Mouse (Mus musculus) neural tube, embryonic 13.5 days (tissue): ENCODE results near the gene Emc3. TPM values are rescaled to one million over a fixed set of nuclear protein-coding genes. Genes with fewer than 3 reads are reported as not detected.

Experiments used
- ATAC-seq: fragments of 200-750 bp; cut with Nextera tagmentation; 2 replicates; pipeline ENCODE4 v1.8.0; 2017; ENCODE audit warnings: low read depth, mild to moderate bottlenecking, moderate TSS enrichment, moderate library complexity
- H3K27ac ChIP-seq: fragments of 300-500 bp; sonication (generic); replicated peaks from 2 replicates; pipeline ENCODE4 v1.5.1; 2015; ENCODE audit warnings: moderate library complexity, mild to moderate bottlenecking, inconsistent platforms
- H3K27me3 ChIP-seq: fragments of 300-500 bp; sonication (generic); 2 replicates; pipeline ENCODE4 v1.6.1; 2015; ENCODE audit warnings: mild to moderate bottlenecking, inconsistent platforms
- H3K36me3 ChIP-seq: fragments of 300-500 bp; sonication (generic); 2 replicates; pipeline ENCODE4 v1.6.1; 2015; ENCODE audit warnings: mild to moderate bottlenecking, inconsistent platforms
- H3K4me1 ChIP-seq: fragments of 300-500 bp; sonication (generic); replicated peaks from 2 replicates; pipeline ENCODE4 v1.6.1; 2015; ENCODE audit warnings: inconsistent platforms
- H3K4me2 ChIP-seq: fragments of 300-500 bp; sonication (generic); 2 replicates; pipeline ENCODE4 v1.6.1; 2015; ENCODE audit warnings: inconsistent platforms, mild to moderate bottlenecking, moderate library complexity
- H3K4me3 ChIP-seq: fragments of 300-500 bp; sonication (generic); 2 replicates; pipeline ENCODE4 v1.5.1; 2015; ENCODE audit warnings: mild to moderate bottlenecking, inconsistent platforms
- H3K9ac ChIP-seq: fragments of 300-500 bp; sonication (generic); 2 replicates; pipeline ENCODE4 v1.6.1; 2015; ENCODE audit warnings: moderate library complexity, mild to moderate bottlenecking, inconsistent platforms
- H3K9me3 ChIP-seq: fragments of 300-500 bp; sonication (generic); 2 replicates; pipeline ENCODE4 v1.6.1; 2016; ENCODE audit warnings: inconsistent platforms
- WGBS: fragments of 180-500 bp; shearing (Covaris S2); methylation state at CpG from one replicate; pipeline ENCODE4 v1.1.7; 2015; 5-methylcytosine and 5-hydroxymethylcytosine counted together
- polyA plus RNA-seq: library from polyadenylated mRNA; unstranded; fragments of >200 nt; fragmentation: Nextera tagmentation; extraction: Ambion mirVana; gene quantifications from 2 replicates; pipeline ENCODE4 v1.2.1, GENCODE M21; 2015

Emc3 gene
- polyA plus RNA-seq, 1 experiment from 2014 or later, result 108 TPM

- ATAC-seq, result no peak
- no peak overlapping the region for H3K4me3 ChIP-seq
- H3K27ac ChIP-seq, result no peak overlapping the region
- no peak overlapping the region for H3K4me2 ChIP-seq
- H3K36me3 ChIP-seq, result peaks cover 75% of the 10 kb centered on the region
- WGBS, result 98% methylated on average over 3 of the region's 3 CpGs
- H3K9ac ChIP-seq, result no peak overlapping the region
- no peaks in the 10 kb centered on the region for H3K9me3 ChIP-seq
- H3K27me3 ChIP-seq, result no peaks in the 10 kb centered on the region
- no peaks in the 10 kb centered on the region for H3K4me1 ChIP-seq
These were observed 16.9 kb downstream of the Emc3 start for GRCm38 (mm10) chr6:113514600-113514999.

- ATAC-seq, result no peak
- Histone ChIP-seq H3K36me3 (peaks cover 69% of the 10 kb centered on the region), H3K27ac (no peak overlapping the region), H3K4me1 (no peaks in the 10 kb centered on the region), H3K4me2 (no peak overlapping the region), H3K4me3 (no peak overlapping the region), H3K27me3 (no peaks in the 10 kb centered on the region), H3K9me3 (no peaks in the 10 kb centered on the region), H3K9ac (no peak overlapping the region)
- 86% methylated on average over 6 of the region's 6 CpGs for WGBS
These were observed 17.5 kb downstream of the Emc3 start for GRCm38 (mm10) chr6:113513944-113514343.

- ATAC-seq, result no peak
- 52% methylated on average over 5 of the region's 5 CpGs for WGBS
- Histone ChIP-seq H3K4me1 (no peaks in the 10 kb centered on the region), H3K36me3 (peaks cover 18% of the 10 kb centered on the region), H3K9ac (no peak overlapping the region), H3K27ac (no peak overlapping the region), H3K27me3 (no peaks in the 10 kb centered on the region), H3K4me2 (no peak overlapping the region), H3K4me3 (no peak overlapping the region), H3K9me3 (no peaks in the 10 kb centered on the region)
These were observed 22.5 kb downstream of the Emc3 start for GRCm38 (mm10) chr6:113508947-113509280.

- Histone ChIP-seq H3K4me2 (no peak overlapping the region), H3K4me1 (no peaks in the 10 kb centered on the region), H3K4me3 (no peak overlapping the region), H3K9me3 (no peaks in the 10 kb centered on the region), H3K27ac (no peak overlapping the region), H3K9ac (no peak overlapping the region), H3K27me3 (no peaks in the 10 kb centered on the region), H3K36me3 (peaks cover 13% of the 10 kb centered on the region)
- WGBS, result 75% methylated on average over 7 of the region's 7 CpGs
- no peak for ATAC-seq
These were observed 23.0 kb downstream of the Emc3 start for GRCm38 (mm10) chr6:113508272-113508946.

GRCm38 (mm10) chr6:113507130-113507529 is 24.3 kb downstream of the Emc3 start:
- no peak overlapping the region for H3K4me2 ChIP-seq
- H3K4me1 ChIP-seq, result peaks cover 4% of the 10 kb centered on the region; the same call in 1 of the 2 replicates
- H3K27me3 ChIP-seq, result no peaks in the 10 kb centered on the region
- no peak overlapping the region for H3K27ac ChIP-seq
- no peak for ATAC-seq
- 0 out of 2 replicates have a peak, but pooled peaks cover 4% of the 10 kb centered on the region for H3K36me3 ChIP-seq
- H3K9me3 ChIP-seq, result no peaks in the 10 kb centered on the region
- no peak overlapping the region for H3K9ac ChIP-seq
- H3K4me3 ChIP-seq, result no peak overlapping the region

- WGBS, result 77% methylated on average over 1 of the region's 1 CpGs
- ATAC-seq, result no peak
- no peak overlapping the region for H3K4me2 ChIP-seq
- H3K9me3 ChIP-seq, result no peaks in the 10 kb centered on the region
- no peak overlapping the region for H3K27ac ChIP-seq
- H3K4me1 ChIP-seq, result peaks cover 19% of the 10 kb centered on the region
- H3K9ac ChIP-seq, result no peak overlapping the region
- H3K27me3 ChIP-seq, result peaks cover 7% of the 10 kb centered on the region
- H3K4me3 ChIP-seq, result no peak overlapping the region
- H3K36me3 ChIP-seq, result no peaks in the 10 kb centered on the region
These were observed 25.8 kb downstream of the Emc3 start for GRCm38 (mm10) chr6:113505689-113506088.

- no peak overlapping the region for H3K4me2 ChIP-seq
- ATAC-seq, result no peak
- no peak overlapping the region for H3K27ac ChIP-seq
- no peak overlapping the region for H3K4me3 ChIP-seq
- H3K27me3 ChIP-seq, result peaks cover 16% of the 10 kb centered on the region
- WGBS, result 63% methylated on average over 2 of the region's 2 CpGs
- H3K36me3 ChIP-seq, result no peaks in the 10 kb centered on the region
- H3K9ac ChIP-seq, result no peak overlapping the region
- H3K9me3 ChIP-seq, result no peaks in the 10 kb centered on the region
- H3K4me1 ChIP-seq, result peaks cover 23% of the 10 kb centered on the region
These were observed 28.7 kb downstream of the Emc3 start for GRCm38 (mm10) chr6:113502801-113503200.

- H3K9me3 ChIP-seq, result no peaks in the 10 kb centered on the region
- peaks cover 16% of the 10 kb centered on the region for H3K27me3 ChIP-seq
- H3K9ac ChIP-seq, result peak within 1 kb of the TSS; percentile 78
- peaks cover 23% of the 10 kb centered on the region for H3K4me1 ChIP-seq
- H3K27ac ChIP-seq, result peak within 1 kb of the TSS; percentile 42
- ATAC-seq, result peak; percentile 88
- no peaks in the 10 kb centered on the region for H3K36me3 ChIP-seq
- WGBS, result 3% methylated on average over 32 of the region's 32 CpGs
- peak within 1 kb of the TSS; percentile 65 for H3K4me2 ChIP-seq
- peak within 1 kb of the TSS; percentile 55 for H3K4me3 ChIP-seq
These were observed 29.9 kb downstream of the Emc3 start, which contains the start of gene Prrt3 for GRCm38 (mm10) chr6:113501388-113502084. Prrt3 (minus strand) TSS chr6:113501931.

GRCm38 (mm10) chr6:113499346-113499745 is 32.1 kb downstream of the Emc3 start:
- H3K36me3 ChIP-seq, result no peaks in the 10 kb centered on the region
- H3K4me1 ChIP-seq, result peaks cover 37% of the 10 kb centered on the region
- ATAC-seq, result no peak
- no peak overlapping the region for H3K9ac ChIP-seq
- H3K9me3 ChIP-seq, result no peaks in the 10 kb centered on the region
- WGBS, result 81% methylated on average over 6 of the region's 6 CpGs
- no peak overlapping the region for H3K4me3 ChIP-seq
- peaks cover 28% of the 10 kb centered on the region for H3K27me3 ChIP-seq
- no peak overlapping the region for H3K27ac ChIP-seq
- no peak overlapping the region for H3K4me2 ChIP-seq

- Histone ChIP-seq H3K4me2 (peak overlapping the region; percentile 59), H3K27ac (no peak overlapping the region), H3K27me3 (peaks cover 15% of the 10 kb centered on the region), H3K9ac (peak overlapping the region; percentile 35; the same call in 1 of the 2 replicates), H3K4me1 (peaks cover 16% of the 10 kb centered on the region), H3K36me3 (peaks cover 31% of the 10 kb centered on the region), H3K4me3 (peak overlapping the region; percentile 39), H3K9me3 (no peaks in the 10 kb centered on the region)
- 45% methylated on average over 28 of the region's 28 CpGs for WGBS
- 0 out of 2 replicates have a peak, but pooled peaks have one; percentile 17 for ATAC-seq
These were observed 36.3 kb downstream of the Emc3 start for GRCm38 (mm10) chr6:113495071-113495675.

- H3K4me1 ChIP-seq, result peaks cover 16% of the 10 kb centered on the region
- H3K4me2 ChIP-seq, result peak overlapping the region; percentile 59
- H3K4me3 ChIP-seq, result peak overlapping the region; percentile 39
- H3K36me3 ChIP-seq, result peaks cover 40% of the 10 kb centered on the region
- peak; percentile 69 for ATAC-seq
- H3K27me3 ChIP-seq, result peaks cover 12% of the 10 kb centered on the region
- peak overlapping the region; percentile 46; the same call in 1 of the 2 replicates for H3K27ac ChIP-seq
- 1% methylated on average over 54 of the region's 54 CpGs for WGBS
- H3K9ac ChIP-seq, result peak overlapping the region; percentile 64
- no peaks in the 10 kb centered on the region for H3K9me3 ChIP-seq
These were observed 37.1 kb downstream of the Emc3 start for GRCm38 (mm10) chr6:113494258-113494788.
